In the genomic region with DNA sequence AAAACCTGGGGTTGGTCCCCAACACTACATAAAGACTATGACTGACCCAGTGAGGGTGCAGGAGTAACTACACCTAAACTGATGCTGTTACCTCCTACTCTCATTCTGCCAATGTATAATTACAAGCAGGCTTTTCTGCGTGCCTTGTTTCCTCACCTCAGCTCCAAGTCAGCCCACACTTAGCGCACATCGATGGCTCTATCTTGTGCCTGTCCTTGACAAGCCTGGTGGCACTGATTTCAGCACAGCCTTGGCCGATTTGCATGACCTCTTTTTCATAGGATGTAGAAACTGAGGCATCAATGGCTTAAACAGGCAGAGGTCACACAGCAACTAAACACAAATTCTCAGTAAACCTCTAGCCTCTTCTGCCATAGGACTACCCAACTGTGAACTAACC, we compare ENCODE assay signal across 19 mouse cellular contexts. TPM values are rescaled to one million over a fixed set of nuclear protein-coding genes. Genes with fewer than 3 reads are reported as not detected.
DNase-seq lines count a peak whose midpoint lies in the region; ATAC-seq and TF ChIP-seq lines count a peak whose summit lies in the region.
"Had no signal": no experiment of that assay in that cellular context is flagged by ENCODE, and none has a peak within 500 bp of the region (broad histone marks: within the 10 kb centered on the region; RNA-seq: fewer than 3 reads in every experiment).

No protein-coding gene starts in this region.

- peak overlapping the region; percentile 98; the same call in 1 of the 2 replicates for H3K4me3 ChIP-seq in forebrain, embryonic 10.5 days
- H3K4me3 ChIP-seq in forebrain, embryonic 12.5 days (replicated peaks) = no peak overlapping the region
- no peak overlapping the region for H3K4me3 ChIP-seq in limb, embryonic 13.5 days
- no peak overlapping the region for H3K4me3 ChIP-seq in limb, embryonic 10.5 days
- no peak overlapping the region for H3K4me3 ChIP-seq in midbrain, embryonic 14.5 days (replicated peaks; ENCODE audit: low read depth, low read length)
- no peak overlapping the region for H3K4me3 ChIP-seq in lung, adult 2 months (replicated peaks; ENCODE audit: extremely low read depth, low read depth, low read length)
- H3K4me3 ChIP-seq: myocyte had no signal

- peaks cover 30% of the 10 kb centered on the region for H3K36me3 ChIP-seq in forebrain, embryonic 10.5 days (replicated peaks)
- H3K36me3 ChIP-seq in forebrain, embryonic 12.5 days (replicated peaks) = 0 out of 2 replicates have a peak, but pooled peaks cover 4% of the 10 kb centered on the region
- H3K36me3 ChIP-seq in limb, embryonic 13.5 days = no peaks in the 10 kb centered on the region
- H3K36me3 ChIP-seq in limb, embryonic 10.5 days = peaks cover 15% of the 10 kb centered on the region; the same call in 1 of the 2 replicates
- no peaks in the 10 kb centered on the region for H3K36me3 ChIP-seq in midbrain, embryonic 14.5 days (ENCODE audit: control insufficient read depth, insufficient read depth, low read length)

- no peak for TF ChIP-seq CTCF in lung, adult 2 months (IDR thresholded peaks at IDR 0.05; ENCODE audit: insufficient read depth, low read length)

- DNase-seq in forebrain, embryonic 10.5 days (ENCODE audit: extremely low spot score, low spot score) = no peak
- DNase-seq in limb, embryonic 10.5 days (ENCODE audit: low spot score) = no peak
- DNase-seq in adrenal gland, postnatal 36 days = peak; percentile 30 to 52
- no peak for DNase-seq in midbrain, embryonic 14.5 days
- DNase-seq in lung, adult 2 months = no peak
- DNase-seq in cerebellum, postnatal 14 days = no peak
- DNase-seq: cerebellum, adult 18-20 months; forebrain, postnatal 0 days; heart, postnatal 36 days; kidney, adult 8-10 months; lung, postnatal 10 days; thymus, postnatal 14 days had no signal

- WGBS in forebrain, embryonic 10.5 days = 92% methylated on average over 4 of the region's 4 CpGs
- 87% methylated on average over 4 of the region's 4 CpGs for WGBS in forebrain, embryonic 12.5 days
- WGBS in limb, embryonic 13.5 days = 84% methylated on average over 4 of the region's 4 CpGs
- WGBS in limb, embryonic 10.5 days = 84% methylated on average over 4 of the region's 4 CpGs
- WGBS in midbrain, embryonic 14.5 days = 80% methylated on average over 4 of the region's 4 CpGs
- 61% methylated on average over 4 of the region's 4 CpGs for WGBS in lung, adult 2 months

- no peak overlapping the region for H3K27ac ChIP-seq in forebrain, embryonic 10.5 days
- H3K27ac ChIP-seq in forebrain, embryonic 12.5 days = no peak overlapping the region
- H3K27ac ChIP-seq in limb, embryonic 13.5 days = no peak overlapping the region
- H3K27ac ChIP-seq in limb, embryonic 10.5 days = no peak overlapping the region
- H3K27ac ChIP-seq in midbrain, embryonic 14.5 days (replicated peaks; ENCODE audit: low read depth, low read length) = no peak overlapping the region

- no peak overlapping the region for H3K9ac ChIP-seq in forebrain, embryonic 12.5 days
- H3K9ac ChIP-seq in limb, embryonic 13.5 days = 0 out of 2 replicates have a peak overlapping the region, but pooled peaks have one; percentile 8
- H3K9ac ChIP-seq in midbrain, embryonic 14.5 days (replicated peaks; ENCODE audit: low read length) = no peak overlapping the region
- H3K9ac ChIP-seq: forebrain, postnatal 0 days had no signal

- H3K27me3 ChIP-seq in forebrain, embryonic 10.5 days (ENCODE audit: poor library complexity, severe bottlenecking) = no peaks in the 10 kb centered on the region
- no peaks in the 10 kb centered on the region for H3K27me3 ChIP-seq in forebrain, embryonic 12.5 days
- no peaks in the 10 kb centered on the region for H3K27me3 ChIP-seq in limb, embryonic 13.5 days
- H3K27me3 ChIP-seq in limb, embryonic 10.5 days (ENCODE audit: low read depth, poor library complexity, severe bottlenecking) = no peaks in the 10 kb centered on the region
- no peaks in the 10 kb centered on the region for H3K27me3 ChIP-seq in midbrain, embryonic 14.5 days (ENCODE audit: control insufficient read depth, insufficient read depth, low read length)

- H3K4me2 ChIP-seq in forebrain, embryonic 12.5 days = no peak overlapping the region
- H3K4me2 ChIP-seq in limb, embryonic 13.5 days (replicated peaks) = no peak overlapping the region
- peak overlapping the region; percentile 99 for H3K4me2 ChIP-seq in midbrain, embryonic 14.5 days (ENCODE audit: low read length)

- peaks cover 57% of the 10 kb centered on the region for H3K4me1 ChIP-seq in forebrain, embryonic 10.5 days
- H3K4me1 ChIP-seq in forebrain, embryonic 12.5 days = peaks cover 56% of the 10 kb centered on the region
- H3K4me1 ChIP-seq in limb, embryonic 13.5 days = peaks cover 60% of the 10 kb centered on the region
- peaks cover 28% of the 10 kb centered on the region for H3K4me1 ChIP-seq in limb, embryonic 10.5 days
- H3K4me1 ChIP-seq in midbrain, embryonic 14.5 days (ENCODE audit: control insufficient read depth, insufficient read depth, low read length) = peaks cover 29% of the 10 kb centered on the region
- H3K4me1 ChIP-seq in lung, adult 2 months (ENCODE audit: control insufficient read depth, insufficient read depth, low read length) = peaks cover 47% of the 10 kb centered on the region

- ATAC-seq in forebrain, embryonic 12.5 days (ENCODE audit: low FRiP score) = no peak
- ATAC-seq in limb, embryonic 13.5 days (ENCODE audit: low FRiP score, low read depth) = no peak
- ATAC-seq in midbrain, embryonic 14.5 days (ENCODE audit: low FRiP score, low TSS enrichment) = no peak
- ATAC-seq: forebrain, postnatal 0 days had no signal

- no peaks in the 10 kb centered on the region for H3K9me3 ChIP-seq in forebrain, embryonic 10.5 days
- H3K9me3 ChIP-seq in forebrain, embryonic 12.5 days = no peaks in the 10 kb centered on the region
- H3K9me3 ChIP-seq in limb, embryonic 13.5 days = no peaks in the 10 kb centered on the region
- no peaks in the 10 kb centered on the region for H3K9me3 ChIP-seq in limb, embryonic 10.5 days (replicated peaks)
- no peaks in the 10 kb centered on the region for H3K9me3 ChIP-seq in midbrain, embryonic 14.5 days (ENCODE audit: control insufficient read depth, low read length)

- TF ChIP-seq POLR2A in lung, adult 2 months (IDR thresholded peaks at IDR 0.05; ENCODE audit: borderline replicate concordance, extremely low read depth, low read depth, low read length) = no peak

RNA-seq across cellular contexts. Expression of a gene that starts 54.1 kb away (rescaled TPM):
- polyA plus RNA-seq in forebrain, embryonic 10.5 days (2016; fragmentation: Nextera tagmentation; extraction: Ambion mirVana) = 0.26 TPM in 1 of 2 replicates, not detected in the other
- polyA plus RNA-seq in forebrain, embryonic 12.5 days (2016; fragmentation: Nextera tagmentation; extraction: Ambion mirVana) = not detected in 2 replicates
- polyA plus RNA-seq in limb, embryonic 13.5 days (2015; fragmentation: Nextera tagmentation; extraction: Ambion mirVana) = not detected in 2 replicates
- polyA plus RNA-seq in limb, embryonic 10.5 days (2016; fragmentation: Nextera tagmentation; extraction: Ambion mirVana) = not detected in 2 replicates
- total RNA-seq in adrenal gland, postnatal 36 days (2021) = not detected
- not detected in 2 replicates for polyA plus RNA-seq in midbrain, embryonic 14.5 days (2014; fragmentation: Nextera tagmentation; extraction: Ambion mirVana)
- 0.23 TPM in 1 of 2 replicates, not detected in the other for polyA plus RNA-seq in lung, adult 2 months (2012; rRNA removed)
- total RNA-seq: adrenal gland, adult 18-20 months; forebrain, postnatal 0 days; heart, postnatal 36 days; left cerebral cortex, postnatal 25 days had no signal
- polyA plus RNA-seq: C2C12; embryonic facial prominence, embryonic 11.5 days; forebrain, postnatal 0 days had no signal

RNA-seq across cellular contexts. Expression of a gene that starts 57.4 kb away (rescaled TPM):
- polyA plus RNA-seq in forebrain, embryonic 10.5 days (2016; fragmentation: Nextera tagmentation; extraction: Ambion mirVana) = 32.7 and 33.4 TPM in 2 replicates
- polyA plus RNA-seq in forebrain, embryonic 12.5 days (2016; fragmentation: Nextera tagmentation; extraction: Ambion mirVana) = 40.3 and 41.8 TPM in 2 replicates
- polyA plus RNA-seq in limb, embryonic 13.5 days (2015; fragmentation: Nextera tagmentation; extraction: Ambion mirVana) = 31.9 and 36.8 TPM in 2 replicates
- 28.9 and 32.8 TPM in 2 replicates for polyA plus RNA-seq in limb, embryonic 10.5 days (2016; fragmentation: Nextera tagmentation; extraction: Ambion mirVana)
- 100 to 1,000 TPM; 106 to 111 TPM for total RNA-seq in adrenal gland, postnatal 36 days (2021)
- polyA plus RNA-seq in midbrain, embryonic 14.5 days (2014; fragmentation: Nextera tagmentation; extraction: Ambion mirVana) = 49.9 and 50.0 TPM in 2 replicates
- 18.6 and 29.8 TPM in 2 replicates for polyA plus RNA-seq in lung, adult 2 months (2012; rRNA removed)

Comparison
In these comparisons a context has a peak if more than half of its experiments do, and no peak if none do; other contexts are left out.
1. DNase-seq: peak in adrenal gland, postnatal 36 days (2 of 2); none in forebrain, embryonic 10.5 days (single experiment), limb, embryonic 10.5 days (single experiment), midbrain, embryonic 14.5 days (single experiment), lung, adult 2 months (single experiment) and cerebellum, postnatal 14 days (0 of 2).